Mouse (Mus musculus) T-cell, adult 2 months (primary cell): Measurements from ENCODE around the gene Serpini1.
"Not testable (repeated sequence)": the region's sequence is repeated elsewhere in the genome, so short reads cannot be mapped to it uniquely, and the experiment has no call there.

Experiments used
- DNase-seq: peaks from one replicate; pipeline ENCODE4 v3.0.0; 2022; ENCODE audit warnings: low spot score

Gene Serpini1

DNA sequence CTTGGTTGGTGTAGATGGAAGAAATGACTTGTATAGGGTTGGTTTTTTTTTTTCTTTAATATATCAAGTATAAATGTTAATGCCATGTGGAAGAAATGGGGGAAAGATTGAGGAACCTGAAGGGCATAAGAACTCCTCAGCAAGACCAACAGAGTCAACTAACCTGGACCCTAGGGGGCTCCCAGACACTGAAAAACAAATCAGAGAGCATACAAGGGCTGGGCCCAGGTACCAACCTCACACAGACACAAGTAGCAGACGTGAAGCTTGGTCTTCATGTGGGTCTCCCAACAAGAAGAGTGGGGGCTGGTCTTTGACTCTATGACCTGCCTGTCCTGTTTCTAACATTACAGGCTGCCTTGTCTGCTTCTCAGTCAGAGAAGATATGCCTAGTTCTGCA lies 82.2 kb downstream of the Serpini1 start:
- peak; percentile 13 for DNase-seq

DNA sequence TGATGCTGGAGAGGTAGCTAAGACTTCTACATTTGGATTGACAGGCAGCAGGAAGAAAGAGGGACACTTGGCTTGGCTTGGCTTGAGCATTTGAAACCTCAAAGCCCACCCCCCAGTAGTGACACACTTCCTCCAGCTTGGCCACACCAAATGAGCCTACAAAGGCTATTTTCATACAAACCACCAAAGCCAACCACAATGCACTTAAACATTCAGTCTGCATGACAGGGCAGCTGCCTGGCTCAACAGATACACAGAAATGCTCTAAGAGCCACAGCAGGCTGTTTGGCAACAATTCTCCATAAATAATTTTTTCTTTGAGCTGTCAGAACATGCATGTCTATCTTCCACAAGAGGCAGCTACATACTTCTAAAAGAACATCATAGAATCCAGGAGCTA lies 90.2 kb downstream of the Serpini1 start:
- no peak for DNase-seq

DNA sequence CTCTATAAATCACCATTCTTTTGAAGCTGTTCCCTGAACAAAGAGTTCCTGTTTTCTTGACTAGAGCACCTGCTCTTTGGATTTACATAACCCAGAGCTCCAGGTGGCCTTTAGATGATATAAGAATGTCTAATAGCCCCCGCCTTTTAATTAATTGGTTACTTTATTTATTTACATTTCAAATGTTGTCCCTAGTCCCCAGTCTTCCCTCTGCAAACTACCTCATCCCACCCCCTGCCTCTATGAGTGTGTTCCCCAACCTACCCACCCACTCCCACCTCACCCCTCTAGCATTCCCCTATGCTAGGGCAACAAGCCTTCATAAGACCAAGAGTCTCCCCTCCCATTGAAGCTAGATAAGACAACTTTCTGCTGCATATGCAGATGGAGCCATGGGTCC lies 90.9 kb downstream of the Serpini1 start:
- DNase-seq = no peak

DNA sequence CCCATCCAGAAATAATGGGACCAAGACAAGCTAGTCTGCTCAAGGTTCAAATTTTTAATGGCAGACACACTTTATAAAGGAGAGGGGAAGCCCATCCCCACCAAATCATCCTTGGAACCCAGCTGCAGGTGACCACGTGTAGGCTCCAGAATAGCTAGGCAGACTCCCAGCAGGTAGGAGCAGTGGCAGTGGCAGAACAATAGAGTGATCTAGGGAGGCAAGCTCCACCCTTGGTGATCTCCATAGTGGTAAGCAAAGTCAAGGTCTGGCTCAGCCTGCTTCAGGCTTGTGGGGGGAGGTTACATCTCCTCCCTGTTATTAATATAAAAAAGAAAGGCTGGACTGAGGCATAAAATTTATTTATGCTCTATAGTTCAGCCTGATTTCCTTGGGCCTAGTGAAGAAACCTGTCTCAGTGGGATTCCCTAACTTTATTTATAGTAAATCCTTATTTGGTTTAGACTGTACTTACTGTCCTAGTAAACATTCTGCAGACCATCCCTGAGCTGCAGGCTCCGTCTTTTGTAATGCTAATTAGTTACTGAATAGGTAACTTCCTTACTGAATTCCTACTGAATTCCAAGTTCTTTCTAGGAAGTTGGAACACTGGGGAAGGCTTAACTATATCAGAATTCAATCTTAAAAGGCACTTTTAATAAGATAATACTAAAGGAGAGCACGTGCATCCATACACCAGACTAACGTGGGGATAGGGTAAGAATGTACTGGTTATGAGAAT lies 93.2 kb downstream of the Serpini1 start:
- not testable (repeated sequence) for DNase-seq

DNA sequence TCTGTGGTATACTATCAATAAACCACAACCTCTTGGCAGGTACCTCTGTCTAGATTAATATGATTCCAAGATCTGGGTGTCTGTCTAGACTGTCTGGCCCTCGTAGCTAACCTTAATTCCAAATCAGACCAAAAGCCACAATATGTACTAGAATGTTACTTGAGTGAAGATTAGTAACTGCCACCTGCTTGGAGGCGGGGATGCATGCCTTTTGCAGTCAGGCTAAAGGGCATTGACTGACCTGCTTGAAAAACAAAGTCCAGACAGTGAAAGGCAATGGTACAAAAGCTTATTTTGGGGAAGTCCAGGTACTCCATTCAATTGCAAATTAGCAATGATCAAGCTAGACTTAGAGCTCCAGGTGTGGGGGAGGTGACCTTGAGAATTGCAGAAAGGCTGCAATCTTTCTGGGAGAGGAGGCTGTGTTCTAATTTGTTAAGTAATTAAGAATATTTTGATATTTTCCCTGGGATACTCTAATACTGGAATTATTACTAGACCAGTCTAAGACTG lies 94.3 kb downstream of the Serpini1 start:
- DNase-seq = no peak

DNA sequence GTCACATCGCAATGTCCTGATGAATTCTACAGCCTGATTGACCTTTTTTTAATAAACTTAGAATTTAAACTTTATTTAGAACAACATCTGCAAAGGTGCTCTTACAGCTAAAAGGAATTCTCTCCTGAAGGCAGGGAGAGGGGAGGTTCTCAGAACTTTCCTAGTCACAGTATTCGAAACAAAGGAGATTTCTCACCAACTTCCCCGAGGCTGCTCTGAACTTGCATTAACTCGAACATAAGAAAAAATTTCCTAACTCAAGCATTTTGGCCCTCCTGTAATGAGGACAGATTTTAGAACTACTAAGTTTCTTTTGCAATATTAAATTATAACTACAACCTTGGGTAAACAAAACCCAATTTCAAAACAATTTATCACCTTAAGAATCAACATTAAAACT lies 96.6 kb downstream of the Serpini1 start:
- not testable (repeated sequence) for DNase-seq

DNA sequence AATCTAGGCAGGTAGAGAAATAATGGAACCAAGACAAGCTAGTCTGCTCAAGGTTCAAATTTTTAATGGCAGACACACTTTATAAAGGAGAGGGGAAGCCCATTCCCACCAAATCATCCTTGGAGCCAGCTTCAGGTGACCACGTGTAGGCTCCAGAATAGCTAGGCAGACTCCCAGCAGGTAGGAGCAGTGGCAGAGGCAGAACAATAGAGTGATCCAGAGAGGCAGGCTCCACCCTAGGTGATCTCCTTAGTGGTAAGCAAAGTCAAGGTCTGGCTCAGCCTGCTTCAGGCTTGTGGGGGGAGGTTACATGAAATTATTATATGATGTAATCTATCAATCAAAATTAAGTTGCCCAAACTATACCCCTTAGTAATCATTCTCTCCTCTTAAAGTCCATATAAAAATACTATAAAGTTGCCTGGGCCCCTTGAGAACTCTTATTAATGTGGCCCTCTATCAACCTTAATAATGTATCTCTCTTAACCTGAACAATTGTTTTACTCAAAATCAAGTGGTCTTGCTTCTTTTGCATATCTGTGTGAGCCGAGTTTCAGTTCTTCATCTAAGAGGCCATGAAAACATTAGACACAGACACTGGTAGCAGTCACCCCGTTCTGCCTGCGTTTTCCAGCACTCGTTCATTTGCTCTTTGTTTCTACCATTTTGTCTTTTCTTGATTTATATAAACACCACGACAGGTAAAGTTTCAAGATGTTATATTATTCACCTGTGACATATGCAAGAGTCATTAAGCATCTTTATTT lies 98.4 kb downstream of the Serpini1 start:
- DNase-seq = no peak

DNA sequence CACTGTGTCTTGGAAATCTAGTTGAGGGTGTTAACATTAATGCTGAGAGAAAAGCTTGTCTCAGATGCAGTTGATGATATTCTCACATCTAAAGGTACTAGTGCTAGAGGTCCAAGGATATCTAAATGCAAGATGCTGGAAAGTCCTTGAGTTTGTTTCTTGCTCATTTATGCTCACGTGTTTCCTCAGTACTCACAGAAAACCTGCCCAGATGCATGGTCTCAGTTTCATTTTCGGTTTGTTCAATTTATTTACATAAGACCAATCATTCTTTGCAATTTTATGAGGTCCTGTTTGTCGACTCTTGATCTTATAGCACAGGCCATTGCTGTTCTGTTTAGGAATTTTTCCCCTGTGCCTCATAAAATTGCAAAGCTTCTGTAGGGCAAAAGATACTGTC lies 109.6 kb downstream of the Serpini1 start:
- no peak for DNase-seq

DNA sequence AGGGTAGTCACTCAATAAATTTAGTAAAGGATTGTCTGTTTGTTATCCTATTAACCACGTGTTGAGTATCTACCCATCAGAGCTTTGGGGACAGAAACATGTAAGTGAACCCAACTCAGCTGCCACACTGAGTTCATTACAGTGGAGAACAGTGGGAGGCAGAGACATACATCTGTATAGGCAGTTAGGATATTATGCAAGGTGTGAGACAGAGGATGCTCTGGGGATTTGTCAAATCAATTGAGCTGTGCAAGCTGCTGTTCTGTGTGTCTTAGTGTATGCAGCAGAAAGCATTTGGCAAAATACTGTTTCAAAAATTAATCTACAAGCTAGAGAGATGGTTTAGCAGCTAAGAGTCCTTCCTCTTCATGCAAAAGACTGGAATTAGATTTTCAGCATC lies 113.1 kb downstream of the Serpini1 start:
- no peak for DNase-seq

DNA sequence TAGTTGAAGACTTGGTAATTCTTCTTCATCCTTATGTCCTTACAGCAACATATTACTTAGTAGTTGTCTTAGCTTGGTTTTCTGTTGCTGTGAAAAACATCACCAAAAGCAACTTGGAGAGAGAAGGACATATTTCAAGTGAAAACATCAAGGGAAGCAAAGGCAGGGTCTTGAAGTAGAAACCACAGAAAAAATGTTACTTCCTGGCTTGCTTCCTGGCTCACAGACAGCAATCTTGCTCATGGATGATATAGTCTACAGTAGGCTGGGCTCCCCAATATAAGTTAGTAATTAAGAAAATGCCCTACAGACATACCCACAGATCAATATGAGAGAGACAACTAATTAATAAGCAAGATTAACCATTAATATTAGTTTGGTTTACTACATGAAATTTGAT lies 125.5 kb downstream of the Serpini1 start:
- peak; percentile 18 for DNase-seq

DNA sequence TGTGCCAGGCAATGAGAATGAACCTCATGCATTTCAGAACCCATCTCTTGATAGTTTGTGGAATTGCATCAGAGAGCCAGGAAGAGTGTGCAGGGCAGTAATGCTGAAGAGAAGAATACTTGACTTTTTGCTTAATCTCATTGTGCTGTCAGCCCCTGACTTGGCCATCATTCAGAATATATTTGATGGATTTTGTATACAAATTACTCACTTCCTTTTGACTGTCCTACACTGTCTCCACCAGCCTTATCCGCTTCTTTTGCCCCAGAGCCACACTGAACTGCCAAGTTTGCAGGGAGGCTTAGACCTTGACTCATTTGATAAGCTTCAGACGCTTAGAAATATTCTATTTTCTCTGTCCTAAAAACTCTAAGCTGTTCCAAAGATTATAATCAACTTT lies 129.4 kb downstream of the Serpini1 start:
- DNase-seq = no peak

DNA sequence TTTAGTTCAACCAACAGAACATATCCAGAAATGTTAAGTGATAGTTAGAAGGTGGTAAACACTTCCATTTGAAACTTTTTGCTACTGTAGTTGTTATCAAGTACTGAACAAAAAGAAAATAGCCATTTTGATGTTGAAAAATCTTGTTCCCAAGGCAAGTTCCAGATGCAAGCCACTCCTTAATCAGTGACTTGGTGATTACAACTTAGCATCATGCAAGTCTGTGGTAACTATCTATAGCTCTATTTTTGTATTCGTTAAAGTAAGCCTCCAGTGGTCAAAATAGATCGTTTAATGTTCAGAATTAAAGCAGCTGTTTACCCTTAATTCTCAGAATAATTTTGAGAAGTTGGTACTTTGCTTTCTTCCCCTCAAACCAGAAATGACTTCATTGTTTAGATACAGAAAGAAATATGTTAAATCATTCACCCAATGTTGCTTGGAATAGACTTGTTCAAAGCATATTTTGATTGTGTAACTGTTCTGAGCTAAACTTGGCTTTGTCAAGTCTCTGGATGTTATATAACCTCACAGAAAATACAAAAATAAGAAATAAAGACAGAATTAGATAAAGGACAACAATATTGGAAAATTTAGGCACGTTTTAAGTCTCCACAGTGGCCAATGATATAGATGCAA lies 130.0 kb downstream of the Serpini1 start:
- DNase-seq = no peak

DNA sequence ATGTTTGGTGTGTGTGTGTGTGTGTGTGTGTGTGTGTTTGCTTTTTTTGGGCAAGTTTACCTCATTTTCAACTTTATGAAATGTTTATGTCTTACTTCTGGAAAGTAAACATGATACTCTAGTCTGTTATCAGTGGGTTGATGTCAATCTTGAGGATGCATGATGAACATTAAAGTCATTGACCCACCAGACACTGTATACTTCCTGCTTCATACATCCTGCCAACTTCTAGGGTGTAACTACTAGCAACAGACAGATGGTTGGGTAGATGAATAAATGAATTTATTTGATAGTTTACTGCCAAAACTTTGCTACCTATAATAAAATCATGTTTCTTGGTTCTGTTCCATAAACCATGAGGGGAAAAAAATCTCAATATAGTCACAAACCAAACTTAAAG lies 133.0 kb downstream of the Serpini1 start:
- DNase-seq = no peak

DNA sequence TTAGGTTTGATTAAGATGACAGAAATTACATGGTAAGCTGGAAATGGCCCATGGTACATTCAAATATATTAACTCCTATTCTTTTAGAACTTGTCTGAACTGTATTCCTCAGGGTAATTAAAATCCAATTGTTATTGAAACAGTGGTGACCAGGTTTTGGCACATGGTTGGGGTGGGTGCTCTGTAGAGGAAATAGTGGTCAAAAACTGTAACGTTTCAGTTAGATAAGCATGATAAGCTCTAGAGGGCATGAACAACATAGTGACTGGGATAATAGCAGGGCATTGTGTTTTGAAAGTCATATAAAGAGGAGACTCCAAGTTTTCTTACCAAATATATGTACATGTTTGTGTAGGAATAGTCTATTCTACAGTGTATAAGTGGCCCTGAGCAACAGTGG lies 134.7 kb downstream of the Serpini1 start:
- DNase-seq = no peak
